ENCODE assay signal across 12 mouse cellular contexts in the genomic region with DNA sequence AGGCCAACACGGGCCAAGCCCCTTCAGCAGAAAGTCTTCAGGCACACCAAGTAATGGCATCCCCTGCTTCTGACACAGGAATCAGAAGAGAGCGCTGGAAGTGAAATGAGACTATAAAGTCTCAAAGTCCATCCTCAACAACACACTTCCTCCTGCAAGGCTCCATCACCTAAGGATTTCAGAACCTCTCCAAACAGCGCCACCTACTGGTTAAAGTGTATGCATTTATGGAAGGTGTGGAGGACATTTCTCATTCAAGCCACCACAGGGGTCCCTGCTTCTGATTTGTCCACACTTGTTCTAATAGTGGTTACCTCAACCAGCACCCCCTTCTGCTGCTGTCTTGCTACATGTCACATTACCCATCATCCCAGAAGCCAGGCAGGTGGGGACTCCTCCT. TPM values are rescaled to one million over a fixed set of nuclear protein-coding genes. Genes with fewer than 3 reads are reported as not detected.
DNase-seq lines count a peak whose midpoint lies in the region; ATAC-seq and TF ChIP-seq lines count a peak whose summit lies in the region.
"Had no signal": no experiment of that assay in that cellular context is flagged by ENCODE, and none has a peak within 500 bp of the region (broad histone marks: within the 10 kb centered on the region; RNA-seq: fewer than 3 reads in every experiment).

No protein-coding gene starts in this region.

- H3K27ac ChIP-seq in left cerebral cortex, adult 2 months, result no peak overlapping the region
- H3K27ac ChIP-seq: hindbrain, embryonic 12.5 days had no signal

- peak; percentile 49 for TF ChIP-seq CTCF in left cerebral cortex, adult 2 months (IDR thresholded peaks at IDR 0.05)
- TF ChIP-seq CTCF in G1E (IDR thresholded peaks at IDR 0.05; ENCODE audit: low read depth, low read length), result peak; percentile 39; the same call in 1 of the 2 replicates

- no peak for ATAC-seq in G1E (ENCODE audit: extremely low read depth, insufficient number of reproducible peaks, low FRiP score, poor library complexity, severe bottlenecking)

- intact Hi-C loops in left cerebral cortex, adult 2 months (cut with DNase I), result no loop called here

- H3K9me3 ChIP-seq in G1E (replicated peaks), result no peaks in the 10 kb centered on the region
- H3K9me3 ChIP-seq: hindbrain, embryonic 12.5 days had no signal

- H3K4me3 ChIP-seq in left cerebral cortex, adult 2 months, result no peak overlapping the region
- no peak overlapping the region for H3K4me3 ChIP-seq in G1E (ENCODE audit: low read depth, low read length)
- H3K4me3 ChIP-seq: hindbrain, embryonic 12.5 days had no signal

- peaks cover 16% of the 10 kb centered on the region for H3K4me1 ChIP-seq in G1E (ENCODE audit: insufficient read depth, low read depth, low read length)

- DNase-seq in embryo, embryonic 10.5 days (ENCODE audit: low spot score), result peak; percentile 37
- DNase-seq in embryo, embryonic 11 days, result no peak
- no peak for DNase-seq in left cerebral cortex, adult 2 months (ENCODE audit: extremely low spot score in 1 of 2, low spot score in 2 of 2)
- DNase-seq in left cerebral cortex, adult 11 months (ENCODE audit: low spot score), result no peak
- no peak for DNase-seq in G1E (ENCODE audit: low spot score)
- DNase-seq in induced T-regulatory cell, adult 2 months (ENCODE audit: low read depth), result peak; percentile 26
- DNase-seq in spleen, postnatal 14 days (ENCODE audit: low spot score in 2 of 2), result no peak
- no peak for DNase-seq in adrenal gland, postnatal 36 days
- DNase-seq: cerebellum, adult 18-20 months; kidney, postnatal 14 days; right cerebral cortex, adult 18-20 months had no signal

- H3K36me3 ChIP-seq in G1E (replicated peaks), result no peaks in the 10 kb centered on the region
- H3K36me3 ChIP-seq: hindbrain, embryonic 12.5 days had no signal

- H3K27me3 ChIP-seq in G1E (ENCODE audit: insufficient read depth, low read length), result peaks cover 5% of the 10 kb centered on the region; the same call in 1 of the 2 replicates
- H3K27me3 ChIP-seq: hindbrain, embryonic 12.5 days had no signal

RNA-seq across cellular contexts. Expression of gene Cpz, which starts 10.8 kb away (rescaled TPM):
- under 1 TPM in 1 of 2 experiments, not detected in 1; 0.14 TPM for total RNA-seq in left cerebral cortex, adult 2 months (2021)
- 9.7 and 15.1 TPM in 2 replicates for total RNA-seq in G1E (2014; fragmentation: Nextera tagmentation)
- total RNA-seq in G1E (2017), result 19.8 and 22.4 TPM in 2 replicates
- 6.0 and 6.8 TPM in 2 replicates for polyA plus RNA-seq in G1E (2012)
- 1 to 10 TPM in 1 of 2 experiments, under 1 TPM in 1; 0.46 to 1.6 TPM for total RNA-seq in adrenal gland, postnatal 36 days (2021)

RNA-seq across cellular contexts. Expression of gene Trmt44, which starts 38.6 kb away (rescaled TPM):
- 1 to 10 TPM; 9.4 to 9.6 TPM for total RNA-seq in left cerebral cortex, adult 2 months (2021)
- total RNA-seq in G1E (2014; fragmentation: Nextera tagmentation) (14.7 and 16.4 TPM in 2 replicates), G1E (2017) (15.0 and 18.0 TPM in 2 replicates)
- polyA plus RNA-seq in G1E (2012), result 4.2 and 5.9 TPM in 2 replicates
- total RNA-seq in adrenal gland, postnatal 36 days (2021), result 1 to 10 TPM; 5.4 to 7.9 TPM

RNA-seq across cellular contexts. Expression of gene Acox3, which starts 46.6 kb away (rescaled TPM):
- total RNA-seq in left cerebral cortex, adult 2 months (2021), result 10 to 100 TPM; 31.6 to 32.0 TPM
- total RNA-seq in G1E (2014; fragmentation: Nextera tagmentation), result 36.1 and 41.2 TPM in 2 replicates
- total RNA-seq in G1E (2017), result 49.0 and 51.8 TPM in 2 replicates
- 6.0 and 8.5 TPM in 2 replicates for polyA plus RNA-seq in G1E (2012)
- total RNA-seq in adrenal gland, postnatal 36 days (2021), result 10 to 100 TPM; 51.5 to 53.5 TPM

Comparison
In these comparisons a context has a peak if more than half of its experiments do, and no peak if none do; other contexts are left out.
1. DNase-seq: peak in embryo, embryonic 10.5 days (single experiment) and induced T-regulatory cell, adult 2 months (single experiment); none in embryo, embryonic 11 days (single experiment), left cerebral cortex, adult 2 months (0 of 2), left cerebral cortex, adult 11 months (single experiment), G1E (single experiment), spleen, postnatal 14 days (0 of 2) and adrenal gland, postnatal 36 days (0 of 2).
2. RNA of gene Cpz, which starts 10.8 kb away (total RNA-seq): 9.7 to 22.4 TPM in G1E; 0.46 to 1.6 TPM in adrenal gland, postnatal 36 days and 0.14 TPM in left cerebral cortex, adult 2 months; every median in the first group is over 4 times any median in the second.